Mouse (Mus musculus) bone marrow, adult 2 months (tissue): ENCODE measurements at regions not wholly inside any gene's neighbourhood (a gene's known extent, or its start where the extent isn't known, plus 50 kb on each side); places are given as distances from the start of the nearest gene placed in this dataset.
A peak's percentile ranks its signal among the peaks of the same experiment; 100 is the strongest.

Source experiments
- CTCF ChIP-seq: fragments of 200-500 bp; IDR thresholded peaks from 2 replicates; pipeline ENCODE4 v1.5.1; 2011; ENCODE audit warnings: low read length, control low read depth; ENCODE audit not compliant: control insufficient read depth, insufficient read depth
- POLR2A ChIP-seq: fragments of 200-500 bp; IDR thresholded peaks from 2 replicates; pipeline ENCODE4 v1.6.1; 2011; ENCODE audit warnings: low read depth, mild to moderate bottlenecking, control low read depth, low read length, borderline replicate concordance; ENCODE audit not compliant: control insufficient read depth

GRCm38 (mm10) chr14:25017860-25018259, 441.1 kb upstream of the Zmiz1 start:
- TF ChIP-seq CTCF (0 out of 2 replicates have a peak, but pooled peaks have one; percentile 21), POLR2A (no peak)
